Mouse (Mus musculus): ENCODE results near the gene Ica1. TPM values are rescaled to one million over a fixed set of nuclear protein-coding genes. Genes with fewer than 3 reads are reported as not detected.

Gene Ica1
- polyA plus RNA-seq (2017; shearing (Covaris generic)): 1 to 10 TPM; 4.0 to 4.3 TPM

DNA sequence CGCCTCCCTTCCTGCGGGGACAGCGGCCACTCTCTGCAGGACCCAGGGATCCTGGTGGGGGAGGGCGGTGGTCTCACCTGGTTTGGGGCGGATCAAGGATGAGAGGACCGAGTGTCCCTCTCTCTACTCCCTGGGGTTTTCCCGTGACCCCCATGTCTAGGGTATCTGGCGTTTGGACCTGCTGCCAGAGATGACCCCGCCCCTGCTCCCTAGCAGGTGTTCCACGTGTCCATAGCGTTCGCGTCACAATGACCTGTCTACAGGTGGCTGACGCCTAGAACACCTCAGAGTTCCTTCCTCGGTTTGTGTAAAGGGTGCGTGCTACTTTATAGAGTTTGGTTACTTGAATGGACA, at the start of gene Ica1:
Gene Ica1 (minus strand): TSS at position 193 of the 354 bp plus-strand sequence.
- ATAC-seq: no peak

DNA sequence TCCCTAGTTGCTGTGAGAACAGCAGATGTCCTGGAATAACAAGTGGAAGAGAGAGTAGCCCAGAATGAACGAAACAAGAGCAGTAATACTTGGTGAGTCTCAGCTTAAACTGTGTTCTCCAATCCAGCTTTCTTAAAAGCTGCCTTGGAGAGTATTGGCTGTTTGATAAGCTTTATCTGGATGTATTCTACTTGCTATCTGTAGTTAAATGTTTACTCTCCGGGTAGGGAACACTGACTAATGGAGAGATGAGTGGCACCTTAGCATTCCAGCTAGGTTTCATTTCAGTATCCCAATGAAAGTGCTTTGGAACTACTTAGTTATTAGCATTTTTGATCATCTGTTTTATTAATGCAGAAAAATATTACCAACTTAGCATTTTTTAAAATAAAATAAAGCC, 41.6 kb upstream of the Ica1 start:
- ATAC-seq: no peak

DNA sequence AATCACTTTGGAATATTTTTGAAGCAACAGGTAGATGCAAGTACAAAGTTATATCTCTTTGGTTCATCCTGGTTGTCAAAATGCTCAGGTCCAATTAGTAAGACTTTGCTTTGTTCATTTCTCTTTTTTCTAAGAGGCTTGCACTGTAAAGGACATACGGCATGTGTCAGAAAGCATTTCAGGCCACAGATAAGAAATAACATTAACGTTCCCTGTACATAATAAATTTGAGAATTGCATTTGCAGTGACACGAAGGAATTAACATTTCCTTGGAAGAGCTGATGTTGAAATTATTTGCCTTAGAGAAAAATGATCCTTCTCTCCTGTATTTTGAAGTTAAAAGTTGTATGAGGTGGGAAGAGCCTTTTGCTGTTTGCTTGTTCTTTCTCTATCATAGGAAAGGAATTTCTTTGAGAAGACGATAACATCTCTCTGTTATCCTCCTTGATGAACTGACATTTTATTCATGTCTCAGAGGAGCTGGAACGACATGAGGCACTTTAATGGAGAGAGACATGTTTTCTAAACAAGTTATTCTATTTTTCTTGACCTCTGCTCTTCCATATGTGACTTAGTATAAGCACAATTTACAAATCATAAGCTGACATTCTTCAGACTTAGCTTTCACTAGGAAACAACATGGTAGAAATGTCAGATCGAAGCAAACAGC, 36.2 kb upstream of the Ica1 start:
- ATAC-seq: no peak

DNA sequence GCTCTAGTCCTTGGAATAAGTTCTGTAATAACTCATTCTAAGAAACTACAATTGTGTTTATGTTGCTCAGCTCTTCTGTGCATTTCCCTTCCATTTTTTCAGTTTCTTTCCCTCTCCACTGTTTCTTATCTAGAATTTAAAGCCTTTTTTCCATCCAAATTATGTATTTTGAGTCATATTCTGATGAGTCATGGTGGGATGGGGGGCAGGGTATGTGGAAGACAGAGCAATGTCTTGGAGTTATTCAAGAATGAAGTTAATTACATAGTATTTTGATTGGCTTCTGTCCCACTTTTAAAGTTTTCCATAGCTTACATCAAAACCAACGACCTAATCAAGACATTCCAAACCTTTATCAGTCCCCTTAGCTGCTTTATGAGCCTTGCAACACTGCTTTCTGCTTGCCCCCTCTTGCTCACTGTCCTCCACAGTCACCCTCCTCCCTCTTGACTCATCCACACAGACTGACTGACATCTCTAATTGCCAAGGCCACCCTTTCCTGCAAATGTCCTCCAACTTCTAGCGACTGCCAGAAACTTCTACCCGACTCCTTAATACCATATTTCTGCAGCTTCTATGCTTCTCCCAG, 24.4 kb upstream of the Ica1 start:
- no peak for ATAC-seq

DNA sequence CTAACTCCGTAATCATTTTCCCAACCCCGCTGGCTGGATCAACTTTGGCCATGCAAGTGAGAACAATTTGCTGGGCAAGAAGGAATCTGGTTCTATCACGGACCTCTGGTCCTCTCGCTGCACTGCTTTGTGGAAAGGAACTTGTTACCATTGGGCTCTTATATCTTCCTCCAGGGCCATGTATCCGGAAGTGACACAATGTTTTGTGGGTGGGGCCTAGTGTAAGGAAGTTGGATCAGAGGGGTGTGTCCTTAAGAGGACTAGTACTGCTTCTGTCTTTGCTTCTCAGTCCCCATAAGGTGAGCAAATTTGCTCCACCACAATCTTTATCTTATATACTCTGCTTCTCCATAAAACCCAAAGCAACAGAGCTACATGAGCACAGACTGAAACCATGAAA, 14.1 kb upstream of the Ica1 start:
- ATAC-seq: no peak

DNA sequence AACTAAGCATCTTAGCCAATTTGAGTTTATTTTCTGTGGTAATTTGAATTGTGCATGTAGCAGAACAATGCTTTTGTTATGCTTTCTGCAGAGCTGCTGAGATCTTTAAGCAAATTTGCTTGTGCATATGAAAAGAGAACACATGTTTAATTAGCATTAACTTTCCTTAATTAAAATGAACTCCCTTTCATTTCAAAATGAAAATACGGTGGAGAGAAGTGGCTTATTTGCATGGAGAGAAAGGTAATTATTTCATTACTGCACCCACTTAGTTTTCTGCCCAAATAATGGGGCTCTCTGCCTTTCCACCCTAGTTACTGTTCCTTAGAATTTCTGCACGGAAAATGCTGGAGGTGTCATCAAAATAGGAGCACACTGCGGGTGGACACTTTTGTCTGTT, 13.5 kb upstream of the Ica1 start:
- ATAC-seq: no peak

DNA sequence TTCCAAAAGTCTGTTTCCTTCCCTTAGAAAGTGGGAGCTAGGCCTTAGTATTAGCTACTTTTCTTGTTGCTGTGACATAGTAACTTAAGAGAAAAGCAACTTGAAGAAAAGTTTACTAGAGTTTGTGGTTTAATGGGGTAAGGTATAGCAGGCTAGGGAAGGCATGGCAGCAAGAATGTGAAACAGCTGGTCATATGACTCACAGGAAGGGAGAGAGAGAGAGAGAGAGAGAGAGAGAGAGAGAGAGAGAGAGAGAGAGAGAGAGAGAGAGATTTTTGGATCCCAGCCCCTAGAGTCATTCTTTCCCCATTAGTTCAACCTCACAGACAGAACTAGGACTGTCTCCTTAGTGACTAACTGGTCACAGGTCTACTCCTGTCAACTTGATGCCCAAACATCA, 2.3 kb upstream of the Ica1 start:
- ATAC-seq: no peak

DNA sequence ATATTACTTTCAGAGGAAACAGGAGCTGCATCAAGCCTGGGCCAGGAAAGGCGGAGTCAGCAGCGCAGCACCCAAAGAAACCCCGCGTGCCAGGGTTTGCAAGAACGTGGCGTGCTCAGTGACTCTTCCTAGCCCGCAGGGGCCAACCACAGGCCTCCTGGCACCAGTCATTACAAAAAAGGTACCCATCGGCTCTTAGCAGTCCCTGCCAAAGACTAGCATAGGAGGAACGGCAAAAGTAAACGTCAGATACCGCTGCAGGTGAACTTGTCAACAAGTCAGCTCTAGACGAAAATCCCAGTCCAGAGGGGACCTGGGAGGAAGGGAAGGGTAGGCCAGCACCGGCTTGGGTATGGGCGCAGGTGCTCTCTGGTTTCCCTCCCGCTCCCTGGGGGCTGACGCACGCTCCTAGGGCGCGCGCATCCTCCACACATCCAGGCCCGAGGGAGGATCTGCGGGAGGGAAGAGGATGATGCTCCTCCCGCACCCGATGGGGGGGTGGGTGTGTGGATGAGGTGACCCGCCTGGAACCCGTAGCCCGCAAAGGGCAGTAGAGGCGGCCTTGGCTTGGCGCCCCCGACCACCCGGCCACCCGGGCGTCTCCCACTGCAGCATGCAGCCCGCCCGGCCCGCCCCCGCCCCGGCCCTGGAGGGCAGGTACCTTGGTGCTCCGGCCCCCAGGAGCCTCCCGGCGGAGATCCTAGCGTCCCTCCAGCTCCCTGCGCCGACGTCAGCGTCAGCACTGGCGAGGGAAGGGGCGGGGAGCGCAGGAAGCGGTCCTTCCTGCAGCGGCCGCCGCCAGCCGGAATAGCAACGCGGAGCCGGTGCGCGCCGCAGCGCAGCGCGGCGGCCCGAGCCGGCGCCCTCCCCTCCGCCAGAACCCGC, 635 bp downstream of the Ica1 start:
- peak; percentile 68 for ATAC-seq

DNA sequence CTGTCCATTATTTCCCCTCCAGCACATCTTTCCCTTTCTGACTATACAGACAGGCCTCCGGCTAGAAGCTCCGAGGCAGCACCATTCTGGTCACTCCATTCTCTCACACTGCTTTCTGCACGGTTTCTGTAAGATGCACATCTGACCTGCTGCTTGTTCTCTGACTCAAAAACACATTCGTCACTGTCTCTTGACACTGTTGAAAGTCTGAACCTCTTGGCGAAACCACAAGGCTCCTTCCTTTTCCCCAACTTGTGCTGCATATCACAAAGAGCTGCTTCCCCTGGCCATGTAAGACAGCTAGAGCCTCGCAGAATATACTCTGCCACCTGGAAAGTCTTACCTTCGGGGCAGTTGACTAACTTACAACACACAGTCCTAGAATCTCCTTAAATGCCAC, 6.7 kb downstream of the Ica1 start:
- ATAC-seq: no peak

DNA sequence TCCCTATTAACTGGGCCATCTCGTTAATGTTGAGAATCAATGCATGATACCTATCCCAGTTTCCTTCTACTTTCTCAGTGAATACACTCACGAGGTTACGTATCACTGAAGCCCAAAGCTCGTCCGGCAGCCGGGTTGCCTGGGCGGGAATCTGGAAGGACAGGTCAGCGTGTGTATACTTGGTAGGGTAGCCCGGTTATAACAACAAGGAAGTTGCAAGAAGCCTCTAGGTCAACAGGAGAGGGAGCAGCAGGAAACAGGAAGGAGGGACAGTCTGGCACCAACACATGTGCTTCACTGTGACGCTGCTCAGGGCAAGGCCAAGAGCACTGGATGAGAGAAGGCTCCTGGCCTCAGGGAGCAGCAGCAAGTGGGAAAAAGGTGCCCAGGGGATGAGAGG, 7.9 kb downstream of the Ica1 start:
- ATAC-seq: no peak

DNA sequence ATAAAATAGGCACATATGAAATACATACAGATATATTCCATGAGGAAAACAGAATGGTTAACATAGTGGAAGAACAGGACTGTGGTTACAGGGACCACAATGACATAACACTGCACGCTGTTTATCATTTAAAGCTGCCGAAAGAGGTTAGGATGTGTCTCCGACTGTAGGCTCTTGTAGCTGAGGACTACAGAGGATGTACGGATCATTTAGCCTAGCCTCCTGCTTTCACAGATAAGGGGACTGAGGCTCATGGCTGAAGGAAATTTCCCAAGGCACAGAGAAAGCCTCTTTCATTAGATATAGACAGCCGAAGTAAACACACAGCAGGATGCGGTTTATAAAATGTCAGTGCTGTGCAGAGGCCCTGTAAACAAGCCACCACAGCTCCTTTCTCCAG, 8.5 kb downstream of the Ica1 start:
- no peak for ATAC-seq

DNA sequence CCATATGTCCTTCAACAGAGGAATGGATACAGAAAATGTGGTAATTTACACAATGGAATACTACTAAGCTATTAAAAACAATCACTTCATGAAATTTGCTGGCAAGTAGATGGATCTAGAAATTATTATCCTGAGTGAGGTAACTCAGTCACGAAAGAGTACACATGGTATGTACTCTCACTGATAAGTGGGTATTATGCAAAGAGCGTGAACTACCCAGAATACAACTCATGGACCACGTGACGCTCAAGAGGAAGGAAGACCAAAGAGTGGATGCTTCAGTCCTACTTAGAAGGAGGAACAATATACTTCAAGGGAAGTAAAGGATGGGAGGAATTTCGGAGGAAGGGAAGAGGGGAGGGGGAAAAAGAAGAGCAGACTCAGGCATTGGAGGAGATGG, 11.6 kb downstream of the Ica1 start:
- no peak for ATAC-seq

DNA sequence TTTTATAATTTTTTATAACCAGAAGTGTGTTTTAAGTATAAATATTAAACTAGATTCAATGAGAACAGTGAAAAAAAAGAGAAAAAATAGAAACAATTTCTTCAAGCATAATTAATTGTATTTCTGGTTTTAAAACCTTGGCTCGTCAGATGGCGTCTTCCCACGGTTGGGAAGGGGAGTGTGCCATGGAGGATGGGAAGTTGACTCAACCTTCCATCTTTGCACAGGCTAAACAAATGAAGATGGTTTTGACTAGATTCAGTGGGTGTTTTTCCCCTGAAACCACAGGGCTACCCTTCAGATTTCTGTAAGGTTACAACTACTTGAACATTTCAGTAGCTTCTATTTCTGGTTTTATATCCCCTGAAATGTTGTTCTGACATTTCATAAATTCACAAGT, 12.5 kb downstream of the Ica1 start:
- no peak for ATAC-seq

DNA sequence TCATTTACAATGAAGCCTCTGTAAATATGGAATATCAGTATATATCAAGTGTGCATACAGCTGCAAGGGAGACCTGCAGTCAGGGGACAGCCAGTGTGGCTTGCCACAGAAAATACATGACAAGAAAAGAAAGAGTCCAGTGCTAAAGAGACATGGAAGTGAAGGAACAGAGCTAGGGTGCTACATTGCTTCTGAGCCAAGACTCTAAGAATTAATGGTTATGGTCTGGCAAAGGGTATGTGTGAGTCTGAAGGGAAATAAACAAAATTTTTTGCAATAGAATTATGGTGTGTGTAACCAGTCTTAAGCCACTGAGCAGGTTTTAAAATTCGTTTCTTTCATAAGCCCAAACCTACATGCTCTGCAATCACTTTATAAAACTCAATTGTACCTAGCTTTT, 13.2 kb downstream of the Ica1 start:
- no peak for ATAC-seq

DNA sequence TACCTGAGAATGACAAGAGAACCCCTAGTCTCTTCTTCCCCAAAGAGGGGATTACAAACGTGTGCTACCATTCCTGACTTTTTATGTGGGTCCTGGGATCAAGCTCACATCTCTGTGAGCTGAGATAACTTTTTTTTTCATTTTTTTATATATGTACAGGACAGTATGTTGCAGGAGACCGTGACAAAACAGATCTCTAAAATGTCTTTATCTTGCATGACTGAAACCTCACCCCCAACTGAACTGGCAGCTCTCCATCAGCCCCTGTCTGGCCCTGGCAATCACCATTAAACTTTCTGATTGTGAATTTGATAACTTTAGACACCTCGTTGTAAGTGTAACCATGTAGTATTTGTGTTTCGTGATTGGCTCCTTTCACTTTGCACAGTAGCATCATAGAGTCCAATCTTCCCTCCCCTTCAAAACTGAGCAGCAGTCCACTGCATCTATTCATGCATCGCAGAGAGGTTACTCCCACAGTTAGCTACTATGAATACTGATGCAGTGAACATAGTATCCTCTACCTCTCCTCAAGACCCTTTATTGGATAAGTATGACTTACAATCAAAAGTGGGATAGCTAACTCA, 17.5 kb downstream of the Ica1 start:
- ATAC-seq: no peak

DNA sequence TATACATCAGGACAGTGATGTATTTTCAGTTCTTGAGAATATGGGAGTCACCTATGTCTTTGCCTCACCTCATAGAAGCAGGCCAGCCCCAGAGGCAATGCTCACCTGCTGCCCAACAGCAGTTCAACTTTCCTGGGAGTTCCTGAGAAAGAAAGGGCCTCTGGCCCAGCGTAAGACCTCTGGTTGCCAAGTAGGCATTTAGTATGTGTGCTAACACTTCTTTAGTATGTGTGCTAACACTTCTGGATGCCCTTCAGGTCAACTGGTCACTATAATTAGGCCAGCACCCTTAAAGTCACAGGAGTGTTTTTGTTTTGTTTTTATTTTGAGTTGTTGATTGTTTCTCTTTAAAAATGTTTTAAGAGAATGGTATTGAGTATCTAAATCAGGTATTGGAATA, 18.4 kb downstream of the Ica1 start:
- no peak for ATAC-seq

DNA sequence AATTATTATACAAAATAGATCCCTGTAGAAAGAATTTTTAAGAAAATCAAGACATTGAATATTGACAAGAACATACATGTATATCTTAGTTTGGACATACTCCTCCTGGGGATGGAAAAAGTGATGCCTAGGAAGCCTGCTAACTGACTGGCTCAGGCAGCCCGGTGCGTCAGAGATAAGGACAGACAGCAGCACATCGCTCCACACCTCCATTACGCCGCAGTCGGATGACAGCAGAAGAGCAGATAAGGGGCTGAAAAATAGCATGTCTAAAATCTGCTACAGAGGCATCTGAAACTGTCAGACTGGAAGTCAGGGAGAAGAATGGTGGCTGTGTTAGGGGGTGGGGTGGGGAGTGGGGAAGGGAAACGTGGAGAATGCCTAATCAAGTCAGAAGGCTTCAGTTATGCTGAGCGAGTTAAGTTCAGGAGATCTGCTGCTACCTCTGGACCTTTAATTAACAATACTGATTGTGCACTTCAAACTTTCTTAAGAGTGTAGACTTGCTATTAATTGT, 22.5 kb downstream of the Ica1 start:
- ATAC-seq: no peak

DNA sequence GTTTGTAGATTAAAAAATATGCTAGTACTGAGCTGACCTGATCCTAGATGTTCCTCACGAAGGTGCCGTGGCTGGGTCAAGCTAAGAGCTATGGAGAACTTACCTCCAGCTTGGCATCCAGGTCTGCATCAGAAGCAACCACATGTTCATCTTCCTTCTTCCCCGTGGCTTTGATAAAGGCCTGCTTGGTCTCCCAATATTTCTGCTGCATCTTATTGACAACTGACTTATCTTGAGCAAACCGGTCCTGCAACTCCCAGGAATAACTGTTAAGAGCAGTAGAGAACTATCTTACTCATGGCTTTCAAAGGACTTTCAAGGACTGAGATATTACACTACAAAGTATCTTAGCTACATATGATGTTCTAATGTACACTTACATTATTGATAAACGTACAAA, 23.8 kb downstream of the Ica1 start:
- no peak for ATAC-seq

DNA sequence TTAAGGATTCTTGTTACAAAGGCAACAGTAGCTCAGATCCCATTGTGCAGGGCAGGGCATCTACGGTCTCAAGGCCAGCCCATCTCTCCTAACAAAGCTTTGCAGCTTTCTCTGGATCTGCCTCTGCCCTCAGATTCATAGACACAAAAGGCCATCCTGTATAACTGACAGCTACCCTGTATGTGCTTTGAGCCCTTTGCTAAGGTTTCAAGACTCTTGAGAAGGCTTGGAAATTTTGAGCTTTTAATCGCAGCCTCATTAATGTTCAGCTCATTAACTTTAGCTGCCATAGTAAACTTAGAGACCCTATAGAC, 24.6 kb downstream of the Ica1 start:
- ATAC-seq: no peak

DNA sequence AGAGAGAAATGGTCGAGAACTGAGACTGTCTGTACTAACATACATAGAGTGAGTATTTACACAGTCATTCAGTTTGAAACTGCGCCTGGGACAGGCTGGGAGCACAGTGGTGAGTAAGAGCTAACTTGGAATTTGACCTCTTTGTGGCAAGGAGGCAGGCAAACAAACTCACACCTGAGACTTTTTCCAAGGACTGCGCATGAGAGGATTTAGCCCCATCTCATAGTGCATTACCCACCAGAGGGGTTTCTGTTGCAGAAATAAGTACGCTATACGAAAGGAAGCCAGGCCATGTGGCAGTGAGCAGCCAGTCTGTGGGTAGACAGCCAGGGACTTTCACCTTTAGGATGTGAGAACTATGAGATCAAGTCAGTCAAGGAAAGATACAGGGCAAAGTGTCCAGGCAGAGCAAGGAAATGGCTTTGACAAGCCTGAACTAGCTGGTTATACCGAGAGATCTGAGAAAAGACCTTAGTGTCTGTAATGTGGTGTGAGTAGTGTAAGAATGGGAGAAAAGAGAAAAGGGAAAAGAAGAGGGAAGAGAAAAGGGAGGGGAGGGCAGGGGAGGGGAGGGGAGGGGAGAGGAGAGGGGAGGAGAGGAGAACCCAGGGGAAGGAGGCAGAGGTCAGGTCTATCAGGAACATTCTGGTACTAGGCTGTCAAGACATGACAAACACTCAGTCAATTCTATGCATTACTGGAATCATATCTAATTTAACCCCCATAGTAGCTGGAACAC, 25.1 kb downstream of the Ica1 start:
- no peak for ATAC-seq

DNA sequence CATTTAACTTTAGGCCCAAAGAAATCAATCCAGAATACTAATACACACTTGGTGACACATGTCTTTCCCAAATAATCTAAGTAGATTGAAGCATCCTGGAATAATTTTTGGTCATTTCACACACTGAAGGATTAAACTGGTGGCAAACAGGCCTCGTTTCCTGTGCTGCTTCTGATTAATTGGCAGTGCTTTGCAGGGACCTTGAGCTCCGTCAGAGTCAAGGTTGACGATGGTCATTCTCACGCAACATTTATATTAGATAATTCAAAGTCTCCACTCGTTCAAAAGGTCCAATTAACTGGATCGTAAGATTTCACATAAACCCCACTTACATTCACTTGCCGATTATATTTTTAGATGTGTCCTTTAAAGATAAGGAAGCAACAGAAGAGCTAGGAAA, 33.4 kb downstream of the Ica1 start:
- no peak for ATAC-seq

DNA sequence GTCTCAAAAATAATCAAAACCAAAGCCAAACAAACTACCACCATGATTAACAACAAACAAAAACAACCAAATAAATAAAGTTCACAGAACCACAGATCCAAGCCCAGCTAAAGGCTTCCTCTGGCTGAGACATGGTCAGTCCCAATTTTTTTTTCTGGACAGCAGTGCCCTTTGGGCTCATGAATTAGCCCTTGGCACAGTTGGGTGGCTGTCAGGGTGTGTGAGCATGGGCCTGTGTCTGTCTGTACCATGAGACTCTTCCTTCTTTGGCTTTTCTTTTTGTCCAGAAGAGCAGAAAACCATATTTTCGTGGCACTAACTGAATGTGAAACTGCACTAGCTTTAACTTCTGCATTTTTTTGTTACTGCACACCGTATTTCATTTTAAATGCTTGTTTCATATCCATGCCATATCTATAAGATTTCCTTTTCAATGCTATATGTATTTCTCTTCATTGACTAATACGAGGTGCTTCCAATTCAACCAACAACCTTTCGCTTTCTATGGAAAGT, 34.0 kb downstream of the Ica1 start:
- no peak for ATAC-seq

DNA sequence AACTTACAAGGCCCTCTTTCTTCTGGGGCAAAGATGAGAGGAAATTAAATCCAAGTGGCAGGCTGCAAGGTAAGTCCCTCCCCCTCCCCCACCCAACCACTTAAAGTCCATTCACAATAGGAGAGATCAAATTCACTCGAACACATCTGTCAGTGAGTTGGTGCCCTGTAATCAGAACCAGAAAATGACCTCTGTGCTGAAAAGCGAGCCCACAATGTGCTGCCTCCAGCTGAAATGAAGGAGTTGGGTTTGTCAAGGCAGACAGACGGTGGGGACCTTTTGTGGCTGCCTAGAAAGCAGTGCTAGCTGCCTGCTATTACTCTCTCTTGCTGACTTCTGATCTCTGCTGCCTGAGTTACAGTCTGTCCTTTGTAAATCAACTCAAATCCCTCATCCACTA, 35.8 kb downstream of the Ica1 start:
- ATAC-seq: no peak
